Mouse (Mus musculus): ENCODE results near the gene Nkain1.

- TF ChIP-seq GATA1 (IDR thresholded peaks at IDR 0.05; ENCODE audit: low read length) = no peak
- no peak for TF ChIP-seq TAL1 (IDR thresholded peaks at IDR 0.05; ENCODE audit: low read length)
These were observed 30.9 kb downstream of the Nkain1 start for GRCm38 (mm10) chr4:130543121-130543520.

All from erythroblast, embryonic 14.5 days (primary cell).